Mouse (Mus musculus) spleen, adult 2 months (tissue): Measurements from ENCODE around the gene Tex22. TPM values are rescaled to one million over a fixed set of nuclear protein-coding genes. Genes with fewer than 3 reads are reported as not detected.

ENCODE experiments used
- DNase-seq, 2 experiments: peaks; one replicate each; pipeline versions ENCODE4 v3.0.0 to v3.0.0-alpha.2; 2012 to 2021; ENCODE audit warnings: low spot score in 2 of 2, low read depth in 1 of 2
- H3K27ac ChIP-seq: fragments of 200-500 bp; 2 replicates; pipeline ENCODE4 v1.5.1; 2012; ENCODE audit warnings: low read length, inconsistent platforms; ENCODE audit not compliant: insufficient read depth
- H3K27me3 ChIP-seq: fragments of 200-500 bp; 2 replicates; pipeline ENCODE4 v1.6.1; 2012; ENCODE audit warnings: mild to moderate bottlenecking, moderate library complexity, low read length, inconsistent platforms; ENCODE audit not compliant: control insufficient read depth, insufficient read depth
- H3K36me3 ChIP-seq: fragments of 200-500 bp; 2 replicates; pipeline ENCODE4 v1.6.1; 2012; ENCODE audit warnings: mild to moderate bottlenecking, low read length, inconsistent platforms; ENCODE audit not compliant: control insufficient read depth, insufficient read depth
- H3K4me1 ChIP-seq: fragments of 200-500 bp; 2 replicates; pipeline ENCODE4 v1.6.1; 2011; ENCODE audit warnings: inconsistent platforms; ENCODE audit not compliant: control insufficient read depth, insufficient read depth, insufficient read length
- H3K4me3 ChIP-seq: fragments of 200-500 bp; 2 replicates; pipeline ENCODE4 v1.5.1; 2011; ENCODE audit warnings: mild to moderate bottlenecking, inconsistent platforms; ENCODE audit not compliant: insufficient read depth, insufficient read length; ENCODE audit errors: extremely low read depth
- CTCF ChIP-seq: fragments of 200-500 bp; IDR thresholded peaks from 2 replicates; pipeline ENCODE4 v1.5.1; 2011; ENCODE audit warnings: mild to moderate bottlenecking, inconsistent platforms; ENCODE audit not compliant: insufficient read depth, insufficient read length, insufficient replicate concordance; ENCODE audit errors: extremely low read depth
- POLR2A ChIP-seq: fragments of 200-500 bp; IDR thresholded peaks from 2 replicates; pipeline ENCODE4 v1.6.1; 2011; ENCODE audit warnings: low read depth, low read length, inconsistent platforms
- WGBS: fragments of 180-500 bp; shearing (Covaris S2); methylation state at CpG from one replicate; pipeline ENCODE4 v1.1.7; 2018; 5-methylcytosine and 5-hydroxymethylcytosine counted together
- polyA plus RNA-seq: library from polyadenylated mRNA; depleted of rRNA; stranded (reverse); fragments of >200 nt; gene quantifications from 2 replicates; pipeline ENCODE4 v1.2.3, GENCODE M21; 2012

The Tex22 gene
- polyA plus RNA-seq, 1 experiment = 0.48 TPM

DNA sequence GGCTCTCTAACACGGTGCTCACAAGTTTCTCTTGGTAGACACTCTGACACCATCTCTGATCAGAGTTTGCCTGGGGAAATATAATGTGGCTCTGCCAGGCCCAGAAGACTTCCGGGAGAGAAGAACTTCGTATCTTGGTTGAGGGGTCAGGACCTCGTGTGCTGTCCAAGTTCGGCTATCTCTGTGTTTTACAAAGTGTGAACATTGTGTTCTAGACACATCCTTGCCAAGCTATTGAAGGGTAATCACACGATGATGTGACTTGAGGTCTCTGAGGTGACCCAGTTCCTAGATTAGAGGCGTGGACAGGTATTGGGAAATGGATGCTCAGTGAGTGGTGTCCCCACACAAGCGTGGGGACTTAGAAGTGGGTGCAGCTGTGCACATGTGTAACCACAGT lies 18.2 kb upstream of the Tex22 start:
- Histone ChIP-seq H3K27me3 (no peaks in the 10 kb centered on the region), H3K4me3 (no peak overlapping the region), H3K4me1 (peaks cover 2% of the 10 kb centered on the region; the same call in 1 of the 2 replicates), H3K27ac (no peak overlapping the region), H3K36me3 (peaks cover 7% of the 10 kb centered on the region)
- DNase-seq = no peak
- TF ChIP-seq CTCF = no peak
- no peak for TF ChIP-seq POLR2A
- WGBS = 84% methylated on average over 8 of the region's 8 CpGs

DNA sequence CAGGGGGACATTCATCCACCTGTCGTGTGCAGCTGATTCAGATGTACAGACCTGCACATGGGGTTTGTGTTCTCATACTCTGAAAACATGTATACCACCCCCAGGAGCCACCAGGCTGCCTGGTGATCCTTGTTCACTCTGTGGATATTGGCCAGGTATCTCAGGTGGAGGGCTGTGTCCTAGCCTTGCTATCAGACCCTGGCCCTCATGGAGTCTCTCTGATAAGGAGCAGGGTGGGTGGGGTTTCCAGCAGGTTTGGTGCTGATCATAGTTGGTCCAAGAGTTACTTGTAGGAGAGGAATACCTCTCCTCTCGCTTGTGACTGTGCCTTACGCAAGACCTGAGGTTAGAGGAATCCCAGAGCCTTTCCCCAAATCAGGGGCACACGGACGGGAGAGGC lies 14.1 kb upstream of the Tex22 start:
- no peaks in the 10 kb centered on the region for H3K4me1 ChIP-seq
- no peaks in the 10 kb centered on the region for H3K27me3 ChIP-seq
- TF ChIP-seq CTCF = no peak
- TF ChIP-seq POLR2A = no peak
- no peak overlapping the region for H3K27ac ChIP-seq
- peaks cover 5% of the 10 kb centered on the region for H3K36me3 ChIP-seq
- DNase-seq = no peak
- H3K4me3 ChIP-seq = no peak overlapping the region
- WGBS = 91% methylated on average over 5 of the region's 5 CpGs

DNA sequence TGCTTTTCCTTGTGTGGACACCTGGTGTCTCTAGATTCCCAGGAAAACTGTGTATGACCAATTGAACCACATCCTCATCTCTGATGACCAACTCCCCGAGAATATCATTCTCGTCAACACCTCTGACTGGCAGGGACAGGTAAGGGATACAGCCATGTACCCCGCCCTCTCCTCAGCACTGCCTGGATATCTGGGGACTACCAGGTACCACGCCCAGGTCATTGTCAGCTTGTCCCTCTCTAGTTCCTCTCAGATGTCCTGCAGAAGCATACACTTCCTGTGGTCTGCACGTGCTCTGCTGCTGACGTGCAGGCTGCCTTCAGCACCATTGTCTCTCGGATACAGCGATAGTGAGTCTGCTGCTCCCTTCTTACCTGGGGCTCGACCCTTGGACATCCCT lies 12.7 kb upstream of the Tex22 start:
- no peak overlapping the region for H3K27ac ChIP-seq
- no peaks in the 10 kb centered on the region for H3K27me3 ChIP-seq
- H3K4me3 ChIP-seq = no peak overlapping the region
- 87% methylated on average over 9 of the region's 9 CpGs for WGBS
- TF ChIP-seq CTCF (no peak), POLR2A (no peak)
- H3K4me1 ChIP-seq = no peaks in the 10 kb centered on the region
- peaks cover 5% of the 10 kb centered on the region for H3K36me3 ChIP-seq
- no peak for DNase-seq

DNA sequence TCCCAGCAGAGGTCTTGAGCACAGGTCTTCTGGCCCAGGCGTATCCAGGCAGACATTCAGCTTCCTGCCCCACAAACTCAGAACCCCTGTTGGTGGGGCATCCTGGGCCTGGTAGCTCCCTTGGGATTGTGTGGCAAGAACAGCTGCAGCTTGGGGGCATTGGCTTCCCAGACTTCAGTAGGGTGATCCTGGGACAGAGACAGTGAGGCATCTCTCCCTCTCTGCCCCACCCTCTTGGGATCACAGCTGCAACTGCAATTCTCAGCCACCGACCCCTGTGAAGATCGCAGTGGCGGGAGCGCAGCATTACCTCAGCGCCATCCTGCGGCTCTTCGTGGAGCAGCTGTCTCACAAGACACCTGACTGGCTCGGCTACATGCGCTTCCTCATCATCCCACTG lies 12.1 kb upstream of the Tex22 start:
- H3K4me1 ChIP-seq = no peaks in the 10 kb centered on the region
- H3K36me3 ChIP-seq = peaks cover 5% of the 10 kb centered on the region
- H3K27me3 ChIP-seq = no peaks in the 10 kb centered on the region
- H3K4me3 ChIP-seq = no peak overlapping the region
- WGBS = 65% methylated on average over 10 of the region's 10 CpGs
- TF ChIP-seq POLR2A (no peak), CTCF (no peak)
- no peak for DNase-seq
- H3K27ac ChIP-seq = no peak overlapping the region

GRCm38 (mm10) chr12:113063700-113064099 lies 10.6 kb upstream of the Tex22 start:
- H3K36me3 ChIP-seq = peaks cover 5% of the 10 kb centered on the region
- 94% methylated on average over 7 of the region's 7 CpGs for WGBS
- TF ChIP-seq CTCF (no peak), POLR2A (no peak)

DNA sequence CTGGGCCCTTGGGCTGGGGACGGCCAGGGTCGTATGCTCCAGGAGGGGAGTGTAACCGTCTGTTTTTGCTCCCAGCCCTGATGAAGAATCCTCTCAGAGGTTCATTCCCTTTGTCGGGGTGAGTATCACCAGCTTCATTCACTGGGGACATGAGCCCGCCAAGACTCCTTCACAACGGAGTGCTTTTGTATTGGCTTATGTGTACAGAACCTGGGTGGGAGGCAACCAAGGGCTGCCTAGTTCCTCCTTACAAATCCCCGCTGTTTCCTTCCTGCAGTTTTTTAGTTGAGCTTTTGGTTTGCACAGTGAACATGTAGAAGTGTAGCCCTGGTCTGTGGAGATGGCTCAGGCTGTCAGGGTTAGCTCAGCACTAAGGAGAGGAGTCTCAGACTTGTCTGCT lies 6.3 kb upstream of the Tex22 start:
- H3K27me3 ChIP-seq = no peaks in the 10 kb centered on the region
- DNase-seq = no peak
- WGBS = 52% methylated on average over 7 of the region's 7 CpGs
- TF ChIP-seq POLR2A = no peak
- TF ChIP-seq CTCF = no peak
- H3K27ac ChIP-seq = no peak overlapping the region
- no peaks in the 10 kb centered on the region for H3K4me1 ChIP-seq
- no peak overlapping the region for H3K4me3 ChIP-seq
- peaks cover 3% of the 10 kb centered on the region; the same call in 1 of the 2 replicates for H3K36me3 ChIP-seq

More at GRCm38 (mm10) chr12:113063700-113064099, 10.6 kb upstream of the Tex22 start:
- H3K27ac ChIP-seq = no peak overlapping the region
- H3K4me3 ChIP-seq = no peak overlapping the region
- DNase-seq = no peak
- H3K4me1 ChIP-seq = no peaks in the 10 kb centered on the region
- no peaks in the 10 kb centered on the region for H3K27me3 ChIP-seq

DNA sequence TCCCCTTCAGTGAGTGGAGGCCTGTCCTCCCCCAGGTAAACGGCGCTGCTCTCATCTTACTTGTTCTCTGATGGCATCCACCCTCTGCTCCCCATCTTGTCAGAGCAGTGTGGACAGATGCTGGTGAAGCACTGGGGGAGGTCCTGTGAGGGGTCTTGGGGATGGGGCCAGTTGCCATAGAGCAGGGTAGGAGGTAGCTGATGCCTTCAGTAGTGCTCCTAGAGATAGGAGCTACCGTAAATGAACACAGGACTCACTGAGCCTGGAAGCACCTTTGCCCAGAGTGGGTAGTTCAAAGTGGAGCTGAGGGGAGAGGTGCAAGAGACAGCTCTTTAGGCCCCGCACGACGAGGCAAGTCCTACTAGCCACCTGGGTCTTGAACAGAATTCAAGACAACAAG lies 4.9 kb upstream of the Tex22 start:
- TF ChIP-seq CTCF = no peak
- TF ChIP-seq POLR2A = no peak
- Histone ChIP-seq H3K27me3 (no peaks in the 10 kb centered on the region), H3K36me3 (peaks cover 2% of the 10 kb centered on the region; the same call in 1 of the 2 replicates), H3K4me1 (peaks cover 3% of the 10 kb centered on the region; the same call in 1 of the 2 replicates), H3K4me3 (no peak overlapping the region), H3K27ac (no peak overlapping the region)
- 97% methylated on average over 6 of the region's 6 CpGs for WGBS
- no peak for DNase-seq
